Mouse (Mus musculus) kidney, adult 11 months (tissue): ENCODE measurements around the gene Rgs11.

Source experiments
- DNase-seq: peaks from one replicate; pipeline ENCODE4 v3.0.0; 2022

The Rgs11 gene

GRCm38 (mm10) chr17:26232863-26233262, 30.1 kb downstream of the Rgs11 start:
- no peak for DNase-seq

- no peak for DNase-seq
These were observed 31.6 kb downstream of the Rgs11 start for GRCm38 (mm10) chr17:26234386-26234785.

- DNase-seq, result no peak
These were observed 32.5 kb downstream of the Rgs11 start for GRCm38 (mm10) chr17:26235077-26235815.

- DNase-seq, result no peak
These were observed 34.9 kb downstream of the Rgs11 start for GRCm38 (mm10) chr17:26237667-26238066.

- DNase-seq, result no peak
These were observed 36.8 kb downstream of the Rgs11 start for GRCm38 (mm10) chr17:26239551-26239950.

GRCm38 (mm10) chr17:26240120-26240790, 37.5 kb downstream of the Rgs11 start:
- DNase-seq, result no peak

GRCm38 (mm10) chr17:26240990-26241389, 38.2 kb downstream of the Rgs11 start:
- no peak for DNase-seq

- DNase-seq, result no peak
These were observed 40.8 kb downstream of the Rgs11 start for GRCm38 (mm10) chr17:26243471-26244100.

GRCm38 (mm10) chr17:26244101-26244841, 41.5 kb downstream of the Rgs11 start, which contains the start of gene Fam234a:
TSS of gene Fam234a (minus strand) at chr17:26244242.
- peak; percentile 95 for DNase-seq

- no peak for DNase-seq
These were observed 49.3 kb downstream of the Rgs11 start for GRCm38 (mm10) chr17:26251886-26252538.

- peak; percentile 95 for DNase-seq
These were observed 49.9 kb downstream of the Rgs11 start, which contains the start of gene Luc7l for GRCm38 (mm10) chr17:26252539-26253251. TSS of gene Luc7l (plus strand) at chr17:26252896.

- no peak for DNase-seq
These were observed 50.6 kb downstream of the Rgs11 start for GRCm38 (mm10) chr17:26253399-26253798.

GRCm38 (mm10) chr17:26255313-26255712, 52.6 kb downstream of the Rgs11 start:
- no peak for DNase-seq
